Mouse (Mus musculus): ENCODE measurements around the gene Man1a2. TPM values are rescaled to one million over a fixed set of nuclear protein-coding genes. Genes with fewer than 3 reads are reported as not detected.

Man1a2 gene
- polyA plus RNA-seq, 1 experiment from 2014 or later = 68.7 TPM

DNA sequence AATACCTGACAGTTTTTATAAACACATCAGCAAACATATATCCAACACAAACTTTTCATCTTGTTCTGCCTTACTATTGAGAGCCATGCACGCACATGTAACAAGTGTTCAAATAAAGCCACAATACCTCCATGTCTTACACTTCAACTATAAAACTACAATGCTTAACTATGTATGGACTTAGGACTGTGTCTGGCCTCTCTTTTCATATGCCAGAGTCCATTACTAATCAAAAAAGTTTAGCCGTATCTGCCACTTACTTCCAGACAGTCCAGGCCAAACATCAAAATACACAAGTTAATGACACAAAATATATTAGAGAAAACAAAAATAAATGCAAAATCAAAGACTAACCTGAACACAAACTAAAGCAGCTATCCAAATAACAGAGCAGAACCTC is 14.9 kb downstream of the Man1a2 start:
- Histone ChIP-seq H3K4me1 (replicated peaks; ENCODE audit: control insufficient read depth, insufficient read depth) (no peaks in the 10 kb centered on the region), H3K4me3 (ENCODE audit: low read depth, low read length) (no peak overlapping the region), H3K9ac (ENCODE audit: low read length) (no peak overlapping the region), H3K9me3 (ENCODE audit: control insufficient read depth, low read length) (no peaks in the 10 kb centered on the region), H3K4me2 (replicated peaks; ENCODE audit: low read depth) (no peak overlapping the region), H3K27me3 (ENCODE audit: control insufficient read depth, insufficient read depth, low read length) (no peaks in the 10 kb centered on the region), H3K27ac (replicated peaks) (no peak overlapping the region), H3K36me3 (ENCODE audit: control insufficient read depth, insufficient read depth, low read length) (no peaks in the 10 kb centered on the region)
- TF ChIP-seq CTCF (IDR thresholded peaks at IDR 0.05; ENCODE audit: low read depth) (no peak), EP300 (optimal IDR thresholded peaks at IDR 0.05) (no peak)
- ATAC-seq (ENCODE audit: low FRiP score, low TSS enrichment) (no peak), DNase-seq (ENCODE audit: low spot score) (no peak)
- WGBS = 84% methylated on average over 2 of the region's 2 CpGs

DNA sequence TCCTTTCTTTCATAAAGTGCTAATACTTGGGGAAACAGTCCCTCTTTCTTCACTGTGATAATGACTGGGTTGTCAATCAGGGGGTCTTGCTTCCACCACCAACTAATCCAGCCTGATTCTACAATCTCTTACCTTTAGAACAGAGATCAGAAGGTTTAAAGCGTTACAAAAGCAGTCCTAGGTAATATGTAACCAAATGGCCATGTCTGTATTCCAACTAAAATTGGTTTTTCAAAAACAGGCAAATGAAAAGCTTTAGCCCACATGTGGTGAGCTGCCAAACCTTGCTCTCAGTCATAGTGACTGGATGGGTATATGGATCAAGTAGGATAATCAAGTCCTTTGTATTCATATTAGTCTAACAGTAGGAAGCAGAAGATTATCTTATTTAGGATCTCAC is 32.0 kb downstream of the Man1a2 start:
- WGBS = 72% methylated on average over 1 of the region's 1 CpGs
- no peak for ATAC-seq (ENCODE audit: low FRiP score, low TSS enrichment)
- H3K4me3 ChIP-seq (ENCODE audit: low read depth, low read length) = no peak overlapping the region

DNA sequence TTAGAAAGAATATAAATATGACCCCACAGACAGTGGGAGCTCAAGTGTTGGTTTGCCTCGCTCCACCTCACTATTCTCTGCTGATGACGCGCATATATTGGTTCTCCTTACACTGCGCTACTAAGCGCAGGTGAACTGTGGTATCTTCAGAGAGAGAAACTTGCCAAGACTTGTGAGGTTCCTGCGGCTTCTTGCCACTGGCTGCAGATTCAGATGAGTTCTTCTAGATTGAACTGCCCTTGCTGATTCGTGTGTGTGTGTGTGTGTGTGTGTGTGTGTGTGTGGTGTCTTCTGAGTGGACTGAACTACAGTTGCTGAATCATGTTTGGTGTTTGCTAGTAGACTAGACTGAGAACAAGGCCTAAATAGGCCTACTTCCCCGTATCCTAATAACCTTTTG is 43.7 kb downstream of the Man1a2 start:
- 0 out of 2 replicates have a peak, but pooled peaks cover 2% of the 10 kb centered on the region for H3K36me3 ChIP-seq (ENCODE audit: control insufficient read depth, insufficient read depth, low read length)
- DNase-seq (ENCODE audit: low spot score) = no peak
- no peak overlapping the region for H3K9ac ChIP-seq (ENCODE audit: low read length)
- no peak overlapping the region for H3K4me3 ChIP-seq (ENCODE audit: low read depth, low read length)
- no peaks in the 10 kb centered on the region for H3K27me3 ChIP-seq (ENCODE audit: control insufficient read depth, insufficient read depth, low read length)
- 84% methylated on average over 8 of the region's 8 CpGs for WGBS
- H3K27ac ChIP-seq (replicated peaks) = no peak overlapping the region
- H3K4me2 ChIP-seq (replicated peaks; ENCODE audit: low read depth) = no peak overlapping the region
- TF ChIP-seq CTCF (IDR thresholded peaks at IDR 0.05; ENCODE audit: low read depth) = no peak
- TF ChIP-seq EP300 (optimal IDR thresholded peaks at IDR 0.05) = no peak
- no peak for ATAC-seq (ENCODE audit: low FRiP score, low TSS enrichment)
- H3K4me1 ChIP-seq (replicated peaks; ENCODE audit: control insufficient read depth, insufficient read depth) = no peaks in the 10 kb centered on the region
- H3K9me3 ChIP-seq (ENCODE audit: control insufficient read depth, low read length) = no peaks in the 10 kb centered on the region

More for the DNA sequence above, 32.0 kb downstream of the Man1a2 start:
- H3K27me3 ChIP-seq (ENCODE audit: control insufficient read depth, insufficient read depth, low read length) = no peaks in the 10 kb centered on the region
- H3K9ac ChIP-seq (ENCODE audit: low read length) = no peak overlapping the region
- no peak for DNase-seq (ENCODE audit: low spot score)
- H3K27ac ChIP-seq (replicated peaks) = no peak overlapping the region
- no peaks in the 10 kb centered on the region for H3K36me3 ChIP-seq (ENCODE audit: control insufficient read depth, insufficient read depth, low read length)
- no peak overlapping the region for H3K4me2 ChIP-seq (replicated peaks; ENCODE audit: low read depth)
- TF ChIP-seq EP300 (optimal IDR thresholded peaks at IDR 0.05) (no peak), CTCF (IDR thresholded peaks at IDR 0.05; ENCODE audit: low read depth) (no peak)
- no peaks in the 10 kb centered on the region for H3K9me3 ChIP-seq (ENCODE audit: control insufficient read depth, low read length)
- H3K4me1 ChIP-seq (replicated peaks; ENCODE audit: control insufficient read depth, insufficient read depth) = no peaks in the 10 kb centered on the region

DNA sequence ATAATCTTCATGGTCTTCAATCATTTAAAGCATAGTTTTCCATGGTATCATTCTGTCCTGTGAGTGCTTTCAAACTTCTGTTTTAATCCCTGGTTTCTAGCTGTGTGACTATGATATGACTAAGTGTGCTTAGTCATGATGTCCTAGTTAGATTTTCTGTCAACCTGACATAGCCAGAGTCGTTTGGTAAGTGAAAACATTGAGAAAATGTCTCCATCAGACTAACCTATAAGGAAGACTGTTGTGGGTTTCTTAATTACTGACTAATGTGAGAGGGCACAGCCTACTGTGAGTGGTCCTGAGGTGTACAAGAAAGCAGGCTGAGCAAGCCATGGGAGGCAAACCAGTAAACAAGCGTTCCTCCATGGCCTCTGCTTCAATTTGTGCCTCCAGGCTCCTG is 49.0 kb downstream of the Man1a2 start:
- no peaks in the 10 kb centered on the region for H3K9me3 ChIP-seq (ENCODE audit: control insufficient read depth, low read length)
- DNase-seq (ENCODE audit: low spot score) = no peak
- 68% methylated on average over 2 of the region's 2 CpGs for WGBS
- no peak overlapping the region for H3K9ac ChIP-seq (ENCODE audit: low read length)
- H3K27ac ChIP-seq (replicated peaks) = no peak overlapping the region
- H3K4me2 ChIP-seq (replicated peaks; ENCODE audit: low read depth) = no peak overlapping the region
- H3K4me1 ChIP-seq (replicated peaks; ENCODE audit: control insufficient read depth, insufficient read depth) = no peaks in the 10 kb centered on the region
- no peak overlapping the region for H3K4me3 ChIP-seq (ENCODE audit: low read depth, low read length)
- TF ChIP-seq EP300 (optimal IDR thresholded peaks at IDR 0.05) (no peak), CTCF (IDR thresholded peaks at IDR 0.05; ENCODE audit: low read depth) (no peak)
- no peak for ATAC-seq (ENCODE audit: low FRiP score, low TSS enrichment)
- H3K36me3 ChIP-seq (ENCODE audit: control insufficient read depth, insufficient read depth, low read length) = no peaks in the 10 kb centered on the region
- H3K27me3 ChIP-seq (ENCODE audit: control insufficient read depth, insufficient read depth, low read length) = no peaks in the 10 kb centered on the region

DNA sequence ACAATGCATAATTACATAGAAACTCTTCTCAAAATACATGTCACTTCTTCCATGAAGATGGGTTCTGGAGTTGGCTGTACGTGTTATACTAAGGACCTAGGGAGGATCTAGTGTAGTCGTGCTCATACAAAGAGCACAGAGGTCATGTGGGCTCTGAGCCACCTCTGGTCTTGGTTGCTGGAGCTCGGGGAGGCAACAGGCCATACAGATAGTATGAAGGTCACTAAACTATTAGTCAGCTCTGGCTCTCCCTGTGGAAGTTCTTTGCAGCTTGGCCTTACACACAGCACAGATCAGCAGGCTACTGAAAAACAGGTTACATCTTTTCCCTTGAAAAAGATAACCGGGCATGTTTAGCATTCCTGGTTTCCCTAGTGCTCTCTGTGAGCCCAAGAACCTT is 50.5 kb downstream of the Man1a2 start:
- H3K27ac ChIP-seq (replicated peaks) = no peak overlapping the region
- DNase-seq (ENCODE audit: low spot score) = no peak
- H3K9me3 ChIP-seq (ENCODE audit: control insufficient read depth, low read length) = no peaks in the 10 kb centered on the region
- H3K9ac ChIP-seq (ENCODE audit: low read length) = no peak overlapping the region
- no peak for TF ChIP-seq CTCF (IDR thresholded peaks at IDR 0.05; ENCODE audit: low read depth)
- no peak for TF ChIP-seq EP300 (optimal IDR thresholded peaks at IDR 0.05)
- no peaks in the 10 kb centered on the region for H3K27me3 ChIP-seq (ENCODE audit: control insufficient read depth, insufficient read depth, low read length)
- WGBS = 84% methylated on average over 4 of the region's 4 CpGs
- no peaks in the 10 kb centered on the region for H3K4me1 ChIP-seq (replicated peaks; ENCODE audit: control insufficient read depth, insufficient read depth)
- no peak overlapping the region for H3K4me3 ChIP-seq (ENCODE audit: low read depth, low read length)
- H3K36me3 ChIP-seq (ENCODE audit: control insufficient read depth, insufficient read depth, low read length) = no peaks in the 10 kb centered on the region
- no peak for ATAC-seq (ENCODE audit: low FRiP score, low TSS enrichment)
- H3K4me2 ChIP-seq (replicated peaks; ENCODE audit: low read depth) = no peak overlapping the region

DNA sequence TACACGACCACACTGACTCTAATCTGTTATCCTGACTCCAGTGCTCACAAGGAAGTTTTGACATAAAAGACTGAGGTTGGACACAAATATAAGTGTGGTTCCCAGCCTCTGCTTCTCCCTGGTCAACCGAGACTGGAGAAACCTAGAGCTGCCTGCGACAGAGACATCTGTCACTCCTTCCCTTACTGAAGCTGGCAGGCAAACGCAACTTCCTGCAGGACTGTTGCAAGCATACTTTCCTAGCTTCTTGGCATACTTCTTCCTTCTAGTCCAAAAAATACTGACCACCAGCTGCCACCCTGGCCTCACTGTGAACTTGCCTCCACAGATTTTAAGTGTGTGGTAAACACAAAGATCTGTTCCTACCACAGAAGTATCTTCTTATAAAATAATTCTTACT is 66.8 kb downstream of the Man1a2 start:
- Histone ChIP-seq H3K27ac (replicated peaks) (no peak overlapping the region), H3K4me3 (ENCODE audit: low read depth, low read length) (no peak overlapping the region), H3K36me3 (ENCODE audit: control insufficient read depth, insufficient read depth, low read length) (no peaks in the 10 kb centered on the region), H3K9me3 (ENCODE audit: control insufficient read depth, low read length) (no peaks in the 10 kb centered on the region), H3K4me2 (replicated peaks; ENCODE audit: low read depth) (no peak overlapping the region), H3K9ac (ENCODE audit: low read length) (no peak overlapping the region), H3K4me1 (replicated peaks; ENCODE audit: control insufficient read depth, insufficient read depth) (no peaks in the 10 kb centered on the region), H3K27me3 (ENCODE audit: control insufficient read depth, insufficient read depth, low read length) (no peaks in the 10 kb centered on the region)
- DNase-seq (ENCODE audit: low spot score) (no peak), ATAC-seq (ENCODE audit: low FRiP score, low TSS enrichment) (no peak)
- no peak for TF ChIP-seq EP300 (optimal IDR thresholded peaks at IDR 0.05)
- no peak for TF ChIP-seq CTCF (IDR thresholded peaks at IDR 0.05; ENCODE audit: low read depth)
- WGBS = 44% methylated on average over 4 of the region's 4 CpGs
